Mouse (Mus musculus) spleen, postnatal 36 days (tissue): Measurements from ENCODE around the gene Olfr792.

ENCODE experiments used
- DNase-seq, 2 experiments: peaks; one replicate each; pipeline ENCODE4 v3.0.0; 2022; ENCODE audit warnings: low spot score in 2 of 2, mixed read lengths in 1 of 2

The Olfr792 gene

DNA sequence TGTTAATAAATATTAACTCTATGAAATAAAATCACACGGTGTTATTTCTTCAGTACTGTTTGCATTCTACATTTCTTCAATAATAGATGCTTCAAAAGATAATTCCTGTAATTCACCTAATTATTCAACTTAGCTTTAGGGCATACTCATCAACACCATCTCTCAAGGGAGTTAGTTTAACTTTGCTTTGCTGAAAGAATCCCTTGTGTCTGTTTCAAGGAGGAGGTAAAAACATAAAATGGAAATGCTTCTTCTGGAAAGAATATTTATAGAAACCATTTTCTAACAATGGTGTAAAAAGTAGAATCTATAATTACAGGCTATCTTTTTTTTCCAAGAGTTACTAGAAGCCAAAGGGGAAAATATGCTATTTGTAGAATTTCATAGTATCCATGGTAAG is at the start of gene Olfr792:
Olfr792 (plus strand) TSS at position 301 of the 400 bp plus-strand sequence.
- no peak for DNase-seq

DNA sequence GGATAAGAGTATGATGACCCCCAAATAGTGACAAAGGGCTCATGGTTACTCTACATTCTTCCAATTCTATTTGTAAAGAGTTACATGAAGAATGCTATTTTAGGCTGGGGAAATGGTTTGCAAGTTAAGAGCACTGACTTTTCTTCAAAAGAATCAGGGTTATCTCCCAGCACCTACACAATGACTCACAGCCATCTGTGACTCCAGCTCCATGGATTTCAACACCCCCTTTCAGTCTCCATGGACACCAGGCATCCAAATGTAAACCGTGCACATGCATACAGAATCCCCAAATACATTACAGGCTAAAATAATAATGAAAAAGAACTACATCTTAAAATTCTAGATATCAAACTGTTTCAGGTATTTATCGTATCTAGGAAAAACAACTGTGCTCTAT is 48.9 kb upstream of the Olfr792 start:
- no peak for DNase-seq

DNA sequence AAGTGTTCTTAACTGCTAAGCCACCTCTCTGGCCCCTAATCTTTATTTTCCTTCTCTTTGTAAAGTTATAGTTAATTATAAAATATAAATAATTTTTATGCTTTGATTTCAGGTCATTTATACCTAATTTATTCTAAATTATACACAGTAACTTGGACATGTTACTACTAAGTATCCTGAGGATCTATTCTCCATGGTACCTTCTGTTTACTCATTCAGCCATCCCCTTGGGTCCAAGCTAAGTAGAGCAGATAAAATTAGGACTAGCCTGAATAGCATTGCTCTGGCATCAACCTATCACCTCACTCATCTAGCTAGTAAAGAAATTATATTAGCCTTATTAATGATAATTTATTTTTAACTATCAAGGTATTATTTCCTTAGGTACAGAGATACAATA is 40.8 kb upstream of the Olfr792 start, which contains the start of gene Olfr790:
Olfr790 (plus strand) TSS at position 301 of the 400 bp plus-strand sequence.
- DNase-seq = no peak

DNA sequence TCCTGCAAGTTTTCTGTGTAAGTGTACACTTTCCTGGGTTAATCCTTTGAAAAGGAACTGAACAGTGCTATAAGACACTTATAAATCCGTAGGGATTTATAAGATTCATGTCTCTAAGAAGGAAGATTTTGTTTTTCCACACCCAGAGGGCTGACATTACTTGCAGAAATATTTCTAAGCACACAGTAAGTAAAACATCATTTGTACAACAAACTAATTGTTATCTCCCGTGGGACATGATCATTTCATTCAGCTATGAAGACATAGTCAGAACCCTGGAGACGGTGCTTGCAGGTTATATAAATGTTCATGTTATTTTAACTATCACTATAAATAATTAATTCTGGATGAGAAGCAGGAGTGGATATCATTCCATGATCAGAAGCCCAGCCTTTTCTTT is 17.5 kb upstream of the Olfr792 start, which contains the start of gene Olfr791:
Olfr791 (plus strand) TSS at position 301 of the 400 bp plus-strand sequence.
- DNase-seq = no peak

DNA sequence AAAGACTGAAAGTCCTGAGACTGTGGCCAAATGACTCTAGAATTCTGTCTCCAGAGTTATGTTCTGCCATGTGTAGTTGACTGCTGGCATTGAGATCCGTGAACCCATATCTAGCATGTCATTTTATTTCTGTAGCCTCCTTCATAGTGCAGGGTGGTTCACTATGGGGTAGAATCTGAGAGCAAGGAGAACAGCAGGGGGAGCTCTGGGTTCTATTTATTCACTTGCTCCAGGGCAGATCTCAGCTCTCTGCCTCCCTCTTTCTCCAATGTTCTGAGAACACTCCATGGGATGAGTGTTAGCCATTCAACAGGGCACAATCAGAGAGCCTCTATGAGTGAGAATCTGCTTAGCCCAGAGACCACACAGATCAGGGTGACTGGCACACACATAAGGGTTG is 10.4 kb downstream of the Olfr792 start:
- DNase-seq = no peak

DNA sequence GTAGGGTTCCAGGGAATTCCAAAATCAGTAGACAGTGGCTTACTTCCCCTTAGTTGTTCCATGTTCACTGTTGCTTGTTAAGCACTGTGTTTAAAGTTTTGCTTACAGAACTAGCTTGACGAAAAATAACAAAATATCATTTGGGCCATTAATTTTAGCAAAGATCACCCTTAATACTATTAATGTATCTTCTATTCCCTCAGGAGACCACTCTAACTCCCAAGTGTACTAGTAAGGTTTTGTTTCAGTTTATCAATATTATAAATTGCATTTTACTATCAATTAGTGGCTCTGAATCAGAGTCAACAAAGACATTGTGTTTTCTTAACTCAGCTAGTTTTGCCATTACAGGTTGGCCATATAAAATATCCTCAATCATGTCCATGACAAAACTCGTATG is 28.4 kb downstream of the Olfr792 start, which contains the start of gene Olfr794:
Olfr794 (plus strand) TSS at position 301 of the 400 bp plus-strand sequence.
- no peak for DNase-seq

DNA sequence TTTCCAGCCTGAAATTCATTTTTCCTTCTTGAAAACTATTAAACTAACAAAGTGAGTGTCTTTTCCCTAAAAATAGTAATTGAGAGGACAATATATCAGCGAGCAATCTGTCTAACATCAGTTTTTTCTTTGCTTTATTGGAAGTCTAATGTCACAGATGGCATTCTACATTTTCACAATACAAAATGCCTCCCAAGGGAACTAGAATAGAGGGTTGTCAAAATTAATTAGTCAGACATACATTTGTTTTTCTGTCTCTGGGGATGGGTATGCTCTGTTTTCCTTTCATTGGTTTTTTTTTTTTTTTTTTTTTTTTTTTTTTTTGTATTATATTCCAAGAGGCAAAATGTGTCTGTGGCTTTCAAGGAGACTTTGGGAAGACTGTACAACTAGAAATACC is 38.1 kb downstream of the Olfr792 start:
- DNase-seq = no peak
